Mouse (Mus musculus) frontal cortex, adult 2 months (tissue): Measurements from ENCODE around the gene Areg. TPM values are rescaled to one million over a fixed set of nuclear protein-coding genes. Genes with fewer than 3 reads are reported as not detected.

Experiments used
- DNase-seq, 2 experiments: peaks; one replicate each; pipeline ENCODE4 v3.0.0; 2022; ENCODE audit warnings: low spot score in 1 of 2; ENCODE audit errors: extremely low spot score in 1 of 2
- polyA plus RNA-seq: library from polyadenylated mRNA; depleted of rRNA; stranded (reverse); fragments of >200 nt; gene quantifications from 2 replicates; pipeline ENCODE4 v1.2.3, GENCODE M21; 2012; rRNA removed

The Areg gene
- polyA plus RNA-seq: 0.18 and 0.48 TPM in 2 replicates

GRCm38 (mm10) chr5:91139446-91139873 lies at the start of gene Areg:
Gene Areg, plus strand, starts transcription at chr5:91139599.
- DNase-seq: peak in 1 of 2 experiments; percentile 48

- DNase-seq: no peak
Observed at GRCm38 (mm10) chr5:91090301-91090700, 49.1 kb upstream of the Areg start.

GRCm38 (mm10) chr5:91097911-91098614 lies 41.3 kb upstream of the Areg start:
- no peak for DNase-seq

GRCm38 (mm10) chr5:91101742-91102141 lies 37.7 kb upstream of the Areg start:
- DNase-seq: peak in 1 of 2 experiments; percentile 5

- DNase-seq: peak in 1 of 2 experiments; percentile 10
Observed at GRCm38 (mm10) chr5:91103943-91104665, 35.3 kb upstream of the Areg start.

GRCm38 (mm10) chr5:91106248-91106647 lies 33.2 kb upstream of the Areg start:
- no peak for DNase-seq

GRCm38 (mm10) chr5:91110023-91110670 lies 29.3 kb upstream of the Areg start:
- no peak for DNase-seq

- DNase-seq: no peak
Observed at GRCm38 (mm10) chr5:91111019-91111418, 28.4 kb upstream of the Areg start.

- DNase-seq: no peak
Observed at GRCm38 (mm10) chr5:91113967-91114366, 25.4 kb upstream of the Areg start.

- DNase-seq: no peak
Observed at GRCm38 (mm10) chr5:91114574-91114973, 24.8 kb upstream of the Areg start.

- DNase-seq: no peak
Observed at GRCm38 (mm10) chr5:91118618-91119017, 20.8 kb upstream of the Areg start.

GRCm38 (mm10) chr5:91123404-91123803 lies 16.0 kb upstream of the Areg start:
- no peak for DNase-seq

- no peak for DNase-seq
Observed at GRCm38 (mm10) chr5:91124140-91124539, 15.3 kb upstream of the Areg start.

- no peak for DNase-seq
Observed at GRCm38 (mm10) chr5:91126623-91127022, 12.8 kb upstream of the Areg start.

- DNase-seq: no peak
Observed at GRCm38 (mm10) chr5:91134961-91135360, 4.4 kb upstream of the Areg start.

- DNase-seq: no peak
Observed at GRCm38 (mm10) chr5:91138970-91139369, 429 bp upstream of the Areg start.

- no peak for DNase-seq
Observed at GRCm38 (mm10) chr5:91140896-91141448, 1.6 kb downstream of the Areg start.

GRCm38 (mm10) chr5:91144971-91145370 lies 5.6 kb downstream of the Areg start:
- DNase-seq: peak in 1 of 2 experiments; percentile 38

- DNase-seq: no peak
Observed at GRCm38 (mm10) chr5:91147001-91147400, 7.6 kb downstream of the Areg start.

GRCm38 (mm10) chr5:91148054-91148453 lies 8.7 kb downstream of the Areg start:
- no peak for DNase-seq

- no peak for DNase-seq
Observed at GRCm38 (mm10) chr5:91156677-91157076, 17.3 kb downstream of the Areg start.
